Mouse (Mus musculus) heart, adult 2 months (tissue): ENCODE measurements at regions not wholly inside any gene's neighbourhood (a gene's known extent, or its start where the extent isn't known, plus 50 kb on each side); places are given as distances from the start of the nearest gene placed in this dataset.

Source experiments
- CTCF ChIP-seq: fragments of 200-600 bp; IDR thresholded peaks from 2 replicates; pipeline ENCODE4 v1.8.1; 2022; ENCODE audit warnings: antibody characterized with exemption, mild to moderate bottlenecking, moderate library complexity
- POLR2A ChIP-seq: fragments of 200-500 bp; IDR thresholded peaks from 2 replicates; pipeline ENCODE4 v1.6.1; 2011; ENCODE audit warnings: mild to moderate bottlenecking, low read depth, low read length, control low read depth; ENCODE audit not compliant: insufficient read depth

- no peak for TF ChIP-seq POLR2A
- no peak for TF ChIP-seq CTCF
Observed at GRCm38 (mm10) chr8:34287801-34288200, 176.3 kb upstream of the Gm10131 start.
